Comparison of ENCODE assay signal across 22 mouse cellular contexts in the genomic region with DNA sequence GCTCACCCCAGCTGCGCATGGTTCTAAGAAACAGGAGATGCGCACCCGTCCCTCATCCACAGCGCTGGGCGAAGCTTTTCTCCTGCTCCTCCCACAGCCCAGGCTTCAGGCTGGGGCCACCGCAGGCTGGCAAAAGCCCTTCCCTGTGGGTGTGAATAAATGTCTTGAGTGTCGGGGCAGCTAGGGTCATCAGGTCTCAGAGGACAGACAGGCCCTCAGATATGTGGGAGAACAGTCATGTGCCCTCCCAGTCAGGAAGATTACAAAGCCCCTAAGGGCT. TPM values are rescaled to one million over a fixed set of nuclear protein-coding genes. Genes with fewer than 3 reads are reported as not detected.
A peak's percentile ranks its signal among the peaks of the same experiment; 100 is the strongest.
DNase-seq lines count a peak whose midpoint lies in the region; ATAC-seq and TF ChIP-seq lines count a peak whose summit lies in the region.
"Had no signal": no experiment of that assay in that cellular context is flagged by ENCODE, and none has a peak within 500 bp of the region (broad histone marks: within the 10 kb centered on the region; RNA-seq: fewer than 3 reads in every experiment).

No protein-coding gene starts in this region.

- no peaks in the 10 kb centered on the region for H3K4me1 ChIP-seq in forebrain, postnatal 0 days (ENCODE audit: insufficient read depth)
- H3K4me1 ChIP-seq in forebrain, embryonic 13.5 days: peaks cover 6% of the 10 kb centered on the region; the same call in 1 of the 2 replicates
- peaks cover 14% of the 10 kb centered on the region for H3K4me1 ChIP-seq in midbrain, embryonic 10.5 days
- H3K4me1 ChIP-seq in midbrain, embryonic 15.5 days: no peaks in the 10 kb centered on the region
- H3K4me1 ChIP-seq in embryonic facial prominence, embryonic 14.5 days (ENCODE audit: control insufficient read depth, insufficient read depth, low read length): peaks cover 7% of the 10 kb centered on the region; the same call in 1 of the 2 replicates
- H3K4me1 ChIP-seq in small intestine, adult 2 months (ENCODE audit: control insufficient read depth, insufficient read depth, insufficient read length, low read length): 0 out of 2 replicates have a peak, but pooled peaks cover 9% of the 10 kb centered on the region
- H3K4me1 ChIP-seq: hindbrain, embryonic 15.5 days; lung, embryonic 15.5 days had no signal

- no peak overlapping the region for H3K9ac ChIP-seq in forebrain, postnatal 0 days
- H3K9ac ChIP-seq in forebrain, embryonic 13.5 days: no peak overlapping the region
- no peak overlapping the region for H3K9ac ChIP-seq in midbrain, embryonic 15.5 days
- H3K9ac ChIP-seq in embryonic facial prominence, embryonic 14.5 days (ENCODE audit: low read depth, low read length): no peak overlapping the region
- H3K9ac ChIP-seq: heart, embryonic 13.5 days; hindbrain, embryonic 15.5 days; liver, embryonic 15.5 days; lung, embryonic 15.5 days had no signal

- no peak overlapping the region for H3K4me3 ChIP-seq in forebrain, postnatal 0 days (ENCODE audit: low read depth, low read length)
- H3K4me3 ChIP-seq in forebrain, embryonic 13.5 days: no peak overlapping the region
- no peak overlapping the region for H3K4me3 ChIP-seq in midbrain, embryonic 10.5 days
- no peak overlapping the region for H3K4me3 ChIP-seq in midbrain, embryonic 15.5 days
- H3K4me3 ChIP-seq in embryonic facial prominence, embryonic 14.5 days (ENCODE audit: low read depth, low read length): no peak overlapping the region
- no peak overlapping the region for H3K4me3 ChIP-seq in small intestine, adult 2 months (ENCODE audit: low read depth, low read length)
- H3K4me3 ChIP-seq: heart, embryonic 13.5 days; hindbrain, embryonic 15.5 days; liver, embryonic 15.5 days; lung, embryonic 15.5 days had no signal

- WGBS in forebrain, postnatal 0 days: 64% methylated on average over 7 of the region's 7 CpGs
- 54% methylated on average over 7 of the region's 7 CpGs for WGBS in forebrain, embryonic 13.5 days
- WGBS in midbrain, embryonic 10.5 days: 67% methylated on average over 7 of the region's 7 CpGs
- WGBS in midbrain, embryonic 15.5 days: 62% methylated on average over 7 of the region's 7 CpGs
- WGBS in embryonic facial prominence, embryonic 14.5 days: 43% methylated on average over 7 of the region's 7 CpGs
- WGBS in small intestine, adult 2 months: 61% methylated on average over 7 of the region's 7 CpGs

- no peaks in the 10 kb centered on the region for H3K9me3 ChIP-seq in forebrain, postnatal 0 days (ENCODE audit: low read length)
- H3K9me3 ChIP-seq in forebrain, embryonic 13.5 days (replicated peaks): no peaks in the 10 kb centered on the region
- no peaks in the 10 kb centered on the region for H3K9me3 ChIP-seq in midbrain, embryonic 10.5 days (replicated peaks)
- H3K9me3 ChIP-seq in midbrain, embryonic 15.5 days: no peaks in the 10 kb centered on the region
- H3K9me3 ChIP-seq in embryonic facial prominence, embryonic 14.5 days (ENCODE audit: control insufficient read depth, low read length): no peaks in the 10 kb centered on the region
- H3K9me3 ChIP-seq: heart, embryonic 13.5 days; hindbrain, embryonic 15.5 days; liver, embryonic 15.5 days; lung, embryonic 15.5 days had no signal

- no peak for TF ChIP-seq CTCF in forebrain, postnatal 0 days (IDR thresholded peaks at IDR 0.05; ENCODE audit: low read depth)
- TF ChIP-seq CTCF in small intestine, adult 2 months (IDR thresholded peaks at IDR 0.05; ENCODE audit: extremely low read depth, insufficient read length, insufficient replicate concordance, low read depth, low read length): no peak

- DNase-seq in forebrain, postnatal 0 days: peak; percentile 4
- DNase-seq in midbrain, embryonic 10.5 days (ENCODE audit: low spot score): no peak
- DNase-seq in embryonic facial prominence, embryonic 14.5 days (ENCODE audit: low spot score): peak; percentile 31
- DNase-seq in retina, postnatal 1 day: no peak
- DNase-seq: adrenal gland, postnatal 25 days; cerebellum, adult 8-10 months; cerebellum, postnatal 36 days; kidney, adult 2 months; layer of hippocampus, adult 9-11 months; liver; lung, postnatal 36 days; right cerebral cortex, postnatal 14 days had no signal

- H3K27ac ChIP-seq in forebrain, postnatal 0 days (ENCODE audit: low read depth, low read length): no peak overlapping the region
- H3K27ac ChIP-seq in forebrain, embryonic 13.5 days: no peak overlapping the region
- H3K27ac ChIP-seq in midbrain, embryonic 10.5 days (replicated peaks): peak overlapping the region; percentile 49; the same call in 1 of the 2 replicates
- H3K27ac ChIP-seq in midbrain, embryonic 15.5 days: no peak overlapping the region
- no peak overlapping the region; the same call in 1 of the 2 replicates for H3K27ac ChIP-seq in embryonic facial prominence, embryonic 14.5 days (replicated peaks; ENCODE audit: low read depth, low read length)
- peak overlapping the region; percentile 61 for H3K27ac ChIP-seq in small intestine, adult 2 months (ENCODE audit: insufficient read depth, low read depth, low read length)
- H3K27ac ChIP-seq: heart, embryonic 13.5 days; hindbrain, embryonic 15.5 days; kidney, postnatal 0 days; liver, embryonic 15.5 days; lung, embryonic 15.5 days had no signal

- no peak overlapping the region for H3K4me2 ChIP-seq in forebrain, postnatal 0 days (ENCODE audit: low read depth)
- H3K4me2 ChIP-seq in forebrain, embryonic 13.5 days: no peak overlapping the region
- H3K4me2 ChIP-seq in midbrain, embryonic 15.5 days: no peak overlapping the region
- H3K4me2 ChIP-seq in embryonic facial prominence, embryonic 14.5 days (ENCODE audit: low read depth, low read length): no peak overlapping the region
- H3K4me2 ChIP-seq: heart, embryonic 13.5 days; hindbrain, embryonic 15.5 days; liver, embryonic 15.5 days; lung, embryonic 15.5 days had no signal

- H3K36me3 ChIP-seq in forebrain, postnatal 0 days (ENCODE audit: insufficient read depth): no peaks in the 10 kb centered on the region
- no peaks in the 10 kb centered on the region for H3K36me3 ChIP-seq in forebrain, embryonic 13.5 days (ENCODE audit: poor library complexity, severe bottlenecking)
- H3K36me3 ChIP-seq in midbrain, embryonic 10.5 days: no peaks in the 10 kb centered on the region
- no peaks in the 10 kb centered on the region for H3K36me3 ChIP-seq in midbrain, embryonic 15.5 days (replicated peaks)
- no peaks in the 10 kb centered on the region for H3K36me3 ChIP-seq in embryonic facial prominence, embryonic 14.5 days (ENCODE audit: control insufficient read depth, insufficient read depth, low read length)
- H3K36me3 ChIP-seq in small intestine, adult 2 months (ENCODE audit: control insufficient read depth, insufficient read depth, low read length): no peaks in the 10 kb centered on the region
- H3K36me3 ChIP-seq: heart, embryonic 13.5 days; hindbrain, embryonic 15.5 days; liver, embryonic 15.5 days; lung, embryonic 15.5 days had no signal

- no peak for ATAC-seq in forebrain, postnatal 0 days
- ATAC-seq in forebrain, embryonic 13.5 days: no peak
- no peak for ATAC-seq in midbrain, embryonic 15.5 days (replicated peaks)
- ATAC-seq in embryonic facial prominence, embryonic 14.5 days (ENCODE audit: low read depth): peak; percentile 27; the same call in 1 of the 2 replicates

- no peak for TF ChIP-seq POLR2A in small intestine, adult 2 months (IDR thresholded peaks at IDR 0.05; ENCODE audit: low read depth, low read length)

- no peaks in the 10 kb centered on the region for H3K27me3 ChIP-seq in forebrain, postnatal 0 days (ENCODE audit: insufficient read depth, low read length)
- H3K27me3 ChIP-seq in forebrain, embryonic 13.5 days: no peaks in the 10 kb centered on the region
- H3K27me3 ChIP-seq in midbrain, embryonic 10.5 days (ENCODE audit: low read depth, poor library complexity, severe bottlenecking): 0 out of 2 replicates have a peak, but pooled peaks cover 6% of the 10 kb centered on the region
- no peaks in the 10 kb centered on the region for H3K27me3 ChIP-seq in midbrain, embryonic 15.5 days (replicated peaks)
- H3K27me3 ChIP-seq in embryonic facial prominence, embryonic 14.5 days (replicated peaks; ENCODE audit: control insufficient read depth, insufficient read depth, low read length): peaks cover 6% of the 10 kb centered on the region
- no peaks in the 10 kb centered on the region for H3K27me3 ChIP-seq in small intestine, adult 2 months (ENCODE audit: control insufficient read depth, insufficient read depth, low read length)
- H3K27me3 ChIP-seq: hindbrain, embryonic 15.5 days; lung, embryonic 15.5 days had no signal

RNA-seq across cellular contexts. Expression of a gene that starts 39.9 kb away (rescaled TPM):
- total RNA-seq in forebrain, postnatal 0 days (2014; rRNA removed): not detected in 2 replicates
- polyA plus RNA-seq in forebrain, postnatal 0 days (2015; fragmentation: Nextera tagmentation; extraction: Ambion mirVana): not detected in 2 replicates
- polyA plus RNA-seq in forebrain, embryonic 13.5 days (2015; fragmentation: Nextera tagmentation; extraction: Ambion mirVana): not detected in 2 replicates
- polyA plus RNA-seq in midbrain, embryonic 10.5 days (2016; fragmentation: Nextera tagmentation; extraction: Ambion mirVana): 0.04 TPM in 2 replicates
- not detected in 2 replicates for polyA plus RNA-seq in midbrain, embryonic 15.5 days (2015; fragmentation: Nextera tagmentation; extraction: Ambion mirVana)
- 2.3 and 2.4 TPM in 2 replicates for polyA plus RNA-seq in embryonic facial prominence, embryonic 14.5 days (2014; fragmentation: Nextera tagmentation; extraction: Ambion mirVana)
- 7.2 and 23.7 TPM in 2 replicates for polyA plus RNA-seq in small intestine, adult 2 months (2012; rRNA removed)
- total RNA-seq: left cerebral cortex, postnatal 25 days; midbrain, postnatal 0 days had no signal
- polyA plus RNA-seq: midbrain, postnatal 0 days had no signal

Comparison
In these comparisons a context has a peak if more than half of its experiments do, and no peak if none do; other contexts are left out.
1. H3K27ac ChIP-seq: peak in midbrain, embryonic 10.5 days (single experiment) and small intestine, adult 2 months (single experiment); none in forebrain, postnatal 0 days (single experiment), forebrain, embryonic 13.5 days (single experiment), midbrain, embryonic 15.5 days (single experiment) and embryonic facial prominence, embryonic 14.5 days (single experiment).
2. DNase-seq: peak in forebrain, postnatal 0 days (single experiment) and embryonic facial prominence, embryonic 14.5 days (single experiment); none in midbrain, embryonic 10.5 days (single experiment) and retina, postnatal 1 day (single experiment).